Mouse (Mus musculus): Measurements from ENCODE around the gene Fgd2.

DNA sequence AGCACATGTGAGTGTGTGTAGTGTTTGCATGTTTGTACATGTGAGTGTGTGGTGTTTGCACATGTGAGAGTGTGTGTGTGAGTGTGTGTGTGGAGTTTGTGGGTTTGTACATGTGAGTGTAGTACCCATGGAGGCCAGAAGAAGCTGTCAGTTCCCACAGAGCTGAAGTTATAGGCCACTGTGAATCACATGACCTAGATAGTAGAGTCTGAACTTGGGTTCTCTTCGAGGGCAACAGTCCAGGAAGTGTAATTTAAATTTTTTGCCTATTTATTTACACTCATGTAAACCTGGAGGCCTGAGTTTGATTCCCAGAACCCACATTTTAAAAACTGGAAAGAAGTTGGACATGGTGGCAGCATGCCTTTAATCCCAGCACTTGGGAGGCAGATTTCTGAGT is 42.5 kb downstream of the Fgd2 start:
- TF ChIP-seq CTCF (IDR thresholded peaks at IDR 0.05; ENCODE audit: low read depth): no peak
- no peak for TF ChIP-seq EP300 (IDR thresholded peaks at IDR 0.05; ENCODE audit: low read depth)

All from liver, postnatal 0 days (tissue).